Mouse (Mus musculus): ENCODE results near the gene Zp1.

GRCm38 (mm10) chr19:10949558-10949957, 29.1 kb upstream of the Zp1 start:
- TF ChIP-seq CTCF (conservative IDR thresholded peaks at IDR 0.05 in 1 of 2, IDR thresholded peaks at IDR 0.05 in 1 of 2; ENCODE audit: low read depth in 2 of 2, low read length in 2 of 2) (no peak), JUND (conservative IDR thresholded peaks at IDR 0.05; ENCODE audit: low read depth, low read length) (no peak), USF2 (conservative IDR thresholded peaks at IDR 0.05; ENCODE audit: low read depth, low read length) (no peak), TCF12 (IDR thresholded peaks at IDR 0.05; ENCODE audit: low read depth, low read length) (no peak), POLR2A (IDR thresholded peaks at IDR 0.05; ENCODE audit: low read depth, low read length) (no peak), NELFE (IDR thresholded peaks at IDR 0.05; ENCODE audit: low read depth, low read length) (no peak), CHD2 (IDR thresholded peaks at IDR 0.05; ENCODE audit: low read length) (no peak), POLR2AphosphoS2 (IDR thresholded peaks at IDR 0.05; ENCODE audit: low read depth, low read length) (no peak), JUN (IDR thresholded peaks at IDR 0.05; ENCODE audit: insufficient read depth, low read depth, low read length) (no peak), HCFC1 (IDR thresholded peaks at IDR 0.05; ENCODE audit: low read depth, low read length) (no peak)
